Mouse (Mus musculus) embryonic facial prominence, embryonic 15.5 days (tissue): ENCODE measurements around the gene 4930407I10Rik. TPM values are rescaled to one million over a fixed set of nuclear protein-coding genes. Genes with fewer than 3 reads are reported as not detected.

ENCODE experiments used
- ATAC-seq: fragments of 200-750 bp; cut with Nextera tagmentation; 2 replicates; pipeline ENCODE4 v1.8.0; 2017; ENCODE audit warnings: low read depth, moderate TSS enrichment; ENCODE audit not compliant: insufficient number of reproducible peaks, low FRiP score, low TSS enrichment
- H3K27ac ChIP-seq: fragments of 300-500 bp; sonication (generic); replicated peaks from 2 replicates; pipeline ENCODE4 v1.5.1; 2015; ENCODE audit warnings: mild to moderate bottlenecking, inconsistent platforms
- H3K27me3 ChIP-seq: fragments of 300-500 bp; sonication (generic); 2 replicates; pipeline ENCODE4 v1.6.1; 2015; ENCODE audit warnings: inconsistent platforms
- H3K36me3 ChIP-seq: fragments of 300-500 bp; sonication (generic); 2 replicates; pipeline ENCODE4 v1.6.1; 2015; ENCODE audit warnings: mild to moderate bottlenecking, inconsistent platforms
- H3K4me1 ChIP-seq: fragments of 300-500 bp; sonication (generic); 2 replicates; pipeline ENCODE4 v1.6.1; 2015; ENCODE audit warnings: inconsistent platforms
- H3K4me2 ChIP-seq: fragments of 300-500 bp; sonication (generic); replicated peaks from 2 replicates; pipeline ENCODE4 v1.6.1; 2015; ENCODE audit warnings: mild to moderate bottlenecking, inconsistent platforms
- H3K4me3 ChIP-seq: fragments of 300-500 bp; sonication (generic); replicated peaks from 2 replicates; pipeline ENCODE4 v1.5.1; 2015; ENCODE audit warnings: mild to moderate bottlenecking, inconsistent platforms
- H3K9ac ChIP-seq: fragments of 300-500 bp; sonication (generic); 2 replicates; pipeline ENCODE4 v1.6.1; 2015; ENCODE audit warnings: inconsistent platforms
- H3K9me3 ChIP-seq: fragments of 300-500 bp; sonication (generic); replicated peaks from 2 replicates; pipeline ENCODE4 v1.6.1; 2016; ENCODE audit warnings: inconsistent platforms
- WGBS: fragments of 180-500 bp; shearing (Covaris S2); methylation state at CpG from one replicate; pipeline ENCODE4 v1.1.7; 2015; 5-methylcytosine and 5-hydroxymethylcytosine counted together
- polyA plus RNA-seq: library from polyadenylated mRNA; unstranded; fragments of >200 nt; fragmentation: Nextera tagmentation; extraction: Ambion mirVana; gene quantifications from 2 replicates; pipeline ENCODE4 v1.2.1, GENCODE M21; 2015

Gene 4930407I10Rik
- polyA plus RNA-seq, 1 experiment from 2014 or later: not detected

- Histone ChIP-seq H3K36me3 (no peaks in the 10 kb centered on the region), H3K4me3 (no peak overlapping the region), H3K27ac (no peak overlapping the region), H3K4me2 (no peak overlapping the region), H3K9me3 (no peaks in the 10 kb centered on the region), H3K9ac (no peak overlapping the region), H3K4me1 (0 out of 2 replicates have a peak, but pooled peaks cover 9% of the 10 kb centered on the region), H3K27me3 (peaks cover 14% of the 10 kb centered on the region)
- WGBS: 19% methylated on average over 14 of the region's 14 CpGs
- ATAC-seq: no peak
Measured at GRCm38 (mm10) chr15:82063909-82064308, 5.0 kb downstream of the 4930407I10Rik start.

- no peak overlapping the region for H3K27ac ChIP-seq
- no peak overlapping the region for H3K4me3 ChIP-seq
- peaks cover 12% of the 10 kb centered on the region for H3K4me1 ChIP-seq
- peaks cover 30% of the 10 kb centered on the region for H3K27me3 ChIP-seq
- H3K36me3 ChIP-seq: no peaks in the 10 kb centered on the region
- H3K9me3 ChIP-seq: no peaks in the 10 kb centered on the region
- no peak for ATAC-seq
- no peak overlapping the region for H3K4me2 ChIP-seq
- H3K9ac ChIP-seq: no peak overlapping the region
- WGBS: 17% methylated on average over 7 of the region's 7 CpGs
Measured at GRCm38 (mm10) chr15:82065511-82065910, 6.6 kb downstream of the 4930407I10Rik start.

GRCm38 (mm10) chr15:82069898-82070297 is 10.9 kb downstream of the 4930407I10Rik start, which contains the start of gene Mei1:
TSS of gene Mei1 (plus strand) at chr15:82069996.
- no peak for ATAC-seq
- no peak within 1 kb of the TSS for H3K9ac ChIP-seq
- peaks cover 4% of the 10 kb centered on the region for H3K4me1 ChIP-seq
- H3K9me3 ChIP-seq: no peaks in the 10 kb centered on the region
- peak within 1 kb of the TSS; percentile 32; the same call in 1 of the 2 replicates for H3K4me2 ChIP-seq
- no peaks in the 10 kb centered on the region for H3K36me3 ChIP-seq
- peak within 1 kb of the TSS; percentile 13 for H3K4me3 ChIP-seq
- H3K27me3 ChIP-seq: peaks cover 29% of the 10 kb centered on the region
- WGBS: 19% methylated on average over 40 of the region's 40 CpGs
- H3K27ac ChIP-seq: no peak within 1 kb of the TSS

- WGBS: 91% methylated on average over 26 of the region's 26 CpGs
- Histone ChIP-seq H3K27ac (no peak overlapping the region), H3K4me3 (no peak overlapping the region), H3K36me3 (no peaks in the 10 kb centered on the region), H3K9me3 (no peaks in the 10 kb centered on the region), H3K4me1 (peaks cover 4% of the 10 kb centered on the region), H3K4me2 (no peak overlapping the region), H3K27me3 (peaks cover 29% of the 10 kb centered on the region), H3K9ac (no peak overlapping the region)
- no peak for ATAC-seq
Measured at GRCm38 (mm10) chr15:82071816-82072469, 13.0 kb downstream of the 4930407I10Rik start.

- 84% methylated on average over 7 of the region's 7 CpGs for WGBS
Measured at GRCm38 (mm10) chr15:82073490-82073889, 14.5 kb downstream of the 4930407I10Rik start.

GRCm38 (mm10) chr15:82079883-82080282 is 20.9 kb downstream of the 4930407I10Rik start:
- WGBS: 45% methylated on average over 10 of the region's 10 CpGs
- Histone ChIP-seq H3K4me3 (no peak overlapping the region), H3K27ac (no peak overlapping the region), H3K9ac (no peak overlapping the region), H3K9me3 (no peaks in the 10 kb centered on the region), H3K4me2 (no peak overlapping the region), H3K36me3 (no peaks in the 10 kb centered on the region), H3K4me1 (no peaks in the 10 kb centered on the region), H3K27me3 (no peaks in the 10 kb centered on the region)
- no peak for ATAC-seq

More at GRCm38 (mm10) chr15:82073490-82073889, 14.5 kb downstream of the 4930407I10Rik start:
- H3K4me1 ChIP-seq: peaks cover 4% of the 10 kb centered on the region
- H3K4me3 ChIP-seq: no peak overlapping the region
- no peak overlapping the region for H3K4me2 ChIP-seq
- H3K36me3 ChIP-seq: no peaks in the 10 kb centered on the region
- no peak overlapping the region for H3K9ac ChIP-seq
- ATAC-seq: no peak
- no peak overlapping the region for H3K27ac ChIP-seq
- no peaks in the 10 kb centered on the region for H3K9me3 ChIP-seq
- peaks cover 28% of the 10 kb centered on the region for H3K27me3 ChIP-seq

- no peaks in the 10 kb centered on the region for H3K27me3 ChIP-seq
- WGBS: 31% methylated on average over 7 of the region's 7 CpGs
- no peaks in the 10 kb centered on the region for H3K4me1 ChIP-seq
- no peak overlapping the region for H3K27ac ChIP-seq
- no peaks in the 10 kb centered on the region for H3K36me3 ChIP-seq
- no peak overlapping the region for H3K4me2 ChIP-seq
- no peak for ATAC-seq
- H3K9me3 ChIP-seq: no peaks in the 10 kb centered on the region
- H3K9ac ChIP-seq: no peak overlapping the region
- no peak overlapping the region for H3K4me3 ChIP-seq
Measured at GRCm38 (mm10) chr15:82081161-82081560, 22.2 kb downstream of the 4930407I10Rik start.

- Histone ChIP-seq H3K9ac (no peak overlapping the region), H3K4me2 (no peak overlapping the region), H3K9me3 (no peaks in the 10 kb centered on the region), H3K4me3 (no peak overlapping the region), H3K27me3 (no peaks in the 10 kb centered on the region; the same call in 1 of the 2 replicates), H3K27ac (no peak overlapping the region), H3K36me3 (no peaks in the 10 kb centered on the region), H3K4me1 (no peaks in the 10 kb centered on the region)
- 84% methylated on average over 9 of the region's 9 CpGs for WGBS
- ATAC-seq: no peak
Measured at GRCm38 (mm10) chr15:82085606-82086005, 26.7 kb downstream of the 4930407I10Rik start.

GRCm38 (mm10) chr15:82086131-82086530 is 27.2 kb downstream of the 4930407I10Rik start:
- Histone ChIP-seq H3K4me3 (no peak overlapping the region), H3K9ac (no peak overlapping the region), H3K27ac (no peak overlapping the region), H3K9me3 (no peaks in the 10 kb centered on the region), H3K4me2 (no peak overlapping the region), H3K36me3 (no peaks in the 10 kb centered on the region), H3K4me1 (no peaks in the 10 kb centered on the region), H3K27me3 (no peaks in the 10 kb centered on the region; the same call in 1 of the 2 replicates)
- 74% methylated on average over 12 of the region's 12 CpGs for WGBS
- ATAC-seq: no peak

- Histone ChIP-seq H3K9ac (no peak overlapping the region), H3K27me3 (no peaks in the 10 kb centered on the region; the same call in 1 of the 2 replicates), H3K27ac (no peak overlapping the region), H3K9me3 (no peaks in the 10 kb centered on the region), H3K4me1 (no peaks in the 10 kb centered on the region), H3K36me3 (no peaks in the 10 kb centered on the region), H3K4me2 (no peak overlapping the region), H3K4me3 (no peak overlapping the region)
- ATAC-seq: no peak
- WGBS: 15% methylated on average over 8 of the region's 10 CpGs
Measured at GRCm38 (mm10) chr15:82087266-82087665, 28.3 kb downstream of the 4930407I10Rik start.

- Histone ChIP-seq H3K4me2 (no peak overlapping the region), H3K4me1 (no peaks in the 10 kb centered on the region), H3K27me3 (no peaks in the 10 kb centered on the region; the same call in 1 of the 2 replicates), H3K9ac (no peak overlapping the region), H3K9me3 (no peaks in the 10 kb centered on the region), H3K4me3 (no peak overlapping the region), H3K27ac (no peak overlapping the region), H3K36me3 (no peaks in the 10 kb centered on the region)
- 71% methylated on average over 7 of the region's 7 CpGs for WGBS
- no peak; the same call in 1 of the 2 replicates for ATAC-seq
Measured at GRCm38 (mm10) chr15:82091061-82091460, 32.1 kb downstream of the 4930407I10Rik start.
